Mouse (Mus musculus) stomach, embryonic 16.5 days (tissue): Measurements from ENCODE around the gene Serpinb3c. TPM values are rescaled to one million over a fixed set of nuclear protein-coding genes. Genes with fewer than 3 reads are reported as not detected.
"Not testable (repeated sequence)": the region's sequence is repeated elsewhere in the genome, so short reads cannot be mapped to it uniquely, and the experiment has no call there.

Source experiments
- ATAC-seq: fragments of 200-750 bp; cut with Nextera tagmentation; 2 replicates; pipeline ENCODE4 v1.8.0; 2017; ENCODE audit warnings: moderate number of reproducible peaks, moderate TSS enrichment; ENCODE audit not compliant: insufficient read depth, low FRiP score
- H3K27ac ChIP-seq: fragments of 300-500 bp; sonication (generic); 2 replicates; pipeline ENCODE4 v1.5.1; 2014; ENCODE audit warnings: low read length
- H3K27me3 ChIP-seq: fragments of 300-500 bp; sonication (generic); 2 replicates; pipeline ENCODE4 v1.6.1; 2014; ENCODE audit warnings: low read length, control low read depth, mixed read lengths; ENCODE audit not compliant: control insufficient read depth, insufficient read depth
- H3K36me3 ChIP-seq: fragments of 300-500 bp; sonication (generic); 2 replicates; pipeline ENCODE4 v1.6.1; 2014; ENCODE audit warnings: low read length; ENCODE audit not compliant: control insufficient read depth, insufficient read depth
- H3K4me1 ChIP-seq: fragments of 300-500 bp; sonication (generic); 2 replicates; pipeline ENCODE4 v1.6.1; 2014; ENCODE audit warnings: low read length, control low read depth, mixed read lengths; ENCODE audit not compliant: control insufficient read depth, insufficient read depth
- H3K4me2 ChIP-seq: fragments of 300-500 bp; sonication (generic); 2 replicates; pipeline ENCODE4 v1.6.1; 2014; ENCODE audit warnings: low read depth, low read length, mixed read lengths
- H3K4me3 ChIP-seq: fragments of 300-500 bp; sonication (generic); replicated peaks from 2 replicates; pipeline ENCODE4 v1.5.1; 2014; ENCODE audit warnings: mild to moderate bottlenecking, low read length
- H3K9ac ChIP-seq: fragments of 300-500 bp; sonication (generic); 2 replicates; pipeline ENCODE4 v1.6.1; 2014; ENCODE audit warnings: low read length
- H3K9me3 ChIP-seq: fragments of 300-500 bp; sonication (generic); replicated peaks from 2 replicates; pipeline ENCODE4 v1.6.1; 2016; ENCODE audit warnings: low read length, control low read depth; ENCODE audit not compliant: control insufficient read depth
- WGBS: fragments of 180-500 bp; shearing (Covaris S2); extraction: QIAGEN DNeasy Blood & Tissue Kit; methylation state at CpG from one replicate; pipeline ENCODE4 v1.1.7; 2014; 5-methylcytosine and 5-hydroxymethylcytosine counted together
- polyA plus RNA-seq: library from polyadenylated mRNA; unstranded; fragments of >200 nt; fragmentation: Nextera tagmentation; extraction: Ambion mirVana; gene quantifications from 2 replicates; pipeline ENCODE4 v1.2.1, GENCODE M21; 2015

Gene Serpinb3c
- polyA plus RNA-seq, result not detected in 2 replicates

DNA sequence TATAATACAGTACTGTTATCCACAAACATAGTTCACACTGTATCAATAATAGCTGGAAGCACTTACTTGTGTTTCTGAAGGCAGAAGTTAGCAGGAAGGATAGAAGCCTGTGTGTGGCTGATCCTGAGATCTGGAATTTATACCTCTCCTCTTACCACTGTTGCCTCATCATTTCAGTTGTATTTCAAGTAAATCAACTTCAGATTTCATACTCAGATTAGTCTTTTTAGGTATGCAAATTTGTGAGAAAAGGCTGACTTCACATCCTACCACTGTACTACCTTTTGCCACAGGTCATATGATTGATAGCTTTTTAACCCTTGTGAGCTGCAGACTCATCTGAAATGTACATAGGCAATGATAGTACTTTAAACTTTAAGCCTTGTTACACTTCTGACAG is at the start of gene Serpinb3c, which contains the start of gene Serpinb3b:
Gene Serpinb3c, minus strand, starts transcription at position 111 of the 400 bp plus-strand sequence.
Gene Serpinb3b, minus strand, starts transcription at position 101 of the 400 bp plus-strand sequence.
- not testable (repeated sequence) for H3K4me1 ChIP-seq, H3K9ac ChIP-seq, H3K9me3 ChIP-seq

DNA sequence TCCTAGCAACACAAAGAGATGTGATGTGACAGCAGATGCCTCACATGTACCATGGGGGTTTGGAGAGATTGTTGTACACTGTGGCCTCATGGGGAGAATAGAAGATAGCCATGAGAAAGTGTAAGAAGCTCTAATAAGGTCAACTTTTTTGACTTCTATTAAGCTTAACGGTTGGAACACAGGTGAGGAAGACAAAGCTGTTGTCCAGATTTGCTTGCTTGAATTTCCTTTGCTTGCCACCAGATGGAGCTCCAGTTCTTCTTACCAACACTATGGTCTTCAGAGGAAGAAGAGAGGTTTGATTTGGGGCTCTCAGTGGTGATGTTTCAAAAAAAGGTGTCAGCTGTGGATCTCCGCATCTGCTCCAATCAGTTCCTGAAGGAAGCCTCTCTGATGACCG is 35.0 kb downstream of the Serpinb3c start:
- H3K9ac ChIP-seq, ATAC-seq, H3K4me2 ChIP-seq, H3K4me3 ChIP-seq, H3K27me3 ChIP-seq, H3K9me3 ChIP-seq, H3K27ac ChIP-seq, H3K36me3 ChIP-seq, H3K4me1 ChIP-seq: not testable (repeated sequence)
- 44% methylated on average over 3 of the region's 3 CpGs for WGBS

More for the DNA sequence above, at the start of gene Serpinb3c, which contains the start of gene Serpinb3b:
- ATAC-seq, H3K27me3 ChIP-seq, H3K4me2 ChIP-seq, H3K4me3 ChIP-seq, H3K36me3 ChIP-seq, H3K27ac ChIP-seq: not testable (repeated sequence)

Other genes with a start within 250 kb of the Serpinb3c start
- gene Serpinb3a, start 226.1 kb downstream of the Serpinb3c start, polyA plus RNA-seq, result 21.4 and 39.8 TPM in 2 replicates
- not detected in 2 replicates for gene Serpinb3d, start 194.9 kb downstream of the Serpinb3c start, polyA plus RNA-seq
- gene Serpinb3b, start within 50 bp of the Serpinb3c start, polyA plus RNA-seq, result not detected in 2 replicates
- 14.5 and 22.4 TPM in 2 replicates for gene Serpinb11, start 82.8 kb upstream of the Serpinb3c start, polyA plus RNA-seq
- gene Serpinb7, start 121.3 kb upstream of the Serpinb3c start, polyA plus RNA-seq, result 0.35 and 0.45 TPM in 2 replicates
- gene Serpinb2, start 233.1 kb upstream of the Serpinb3c start, polyA plus RNA-seq, result 2.2 and 4.7 TPM in 2 replicates